Mouse (Mus musculus): ENCODE measurements around the gene Tyk2. TPM values are rescaled to one million over a fixed set of nuclear protein-coding genes. Genes with fewer than 3 reads are reported as not detected.

Gene Tyk2
- polyA plus RNA-seq, 1 experiment from 2014 or later, result 14.4 TPM

GRCm38 (mm10) chr9:21132102-21132775 is 1.2 kb upstream of the Tyk2 start:
- no peak overlapping the region for H3K9ac ChIP-seq
- WGBS, result 79% methylated on average over 12 of the region's 12 CpGs

GRCm38 (mm10) chr9:21126259-21126627 is 4.8 kb downstream of the Tyk2 start:
- H3K4me1 ChIP-seq, result peaks cover 7% of the 10 kb centered on the region
- peaks cover 63% of the 10 kb centered on the region for H3K36me3 ChIP-seq
- no peaks in the 10 kb centered on the region for H3K27me3 ChIP-seq
- ATAC-seq (ENCODE audit: insufficient number of reproducible peaks, insufficient read depth, low FRiP score, low TSS enrichment, low read depth), result no peak
- H3K4me2 ChIP-seq, result no peak overlapping the region
- H3K9ac ChIP-seq, result no peak overlapping the region
- H3K27ac ChIP-seq, result no peak overlapping the region
- WGBS, result 76% methylated on average over 2 of the region's 2 CpGs
- H3K9me3 ChIP-seq, result no peaks in the 10 kb centered on the region
- H3K4me3 ChIP-seq, result no peak overlapping the region

More at GRCm38 (mm10) chr9:21132102-21132775, 1.2 kb upstream of the Tyk2 start:
- Histone ChIP-seq H3K4me2 (no peak overlapping the region), H3K36me3 (peaks cover 8% of the 10 kb centered on the region; the same call in 1 of the 2 replicates), H3K4me3 (no peak overlapping the region), H3K9me3 (no peaks in the 10 kb centered on the region), H3K4me1 (peaks cover 7% of the 10 kb centered on the region), H3K27ac (no peak overlapping the region), H3K27me3 (no peaks in the 10 kb centered on the region)
- ATAC-seq (ENCODE audit: insufficient number of reproducible peaks, insufficient read depth, low FRiP score, low TSS enrichment, low read depth), result no peak

- H3K9ac ChIP-seq, result no peak overlapping the region
- H3K4me2 ChIP-seq, result no peak overlapping the region
- no peaks in the 10 kb centered on the region for H3K27me3 ChIP-seq
- H3K36me3 ChIP-seq, result peaks cover 69% of the 10 kb centered on the region
- no peak for ATAC-seq (ENCODE audit: insufficient number of reproducible peaks, insufficient read depth, low FRiP score, low TSS enrichment, low read depth)
- H3K4me3 ChIP-seq, result no peak overlapping the region
- peaks cover 6% of the 10 kb centered on the region for H3K4me1 ChIP-seq
- H3K9me3 ChIP-seq, result no peaks in the 10 kb centered on the region
- H3K27ac ChIP-seq, result no peak overlapping the region
- 86% methylated on average over 9 of the region's 9 CpGs for WGBS
Observed at GRCm38 (mm10) chr9:21125502-21126258, 5.4 kb downstream of the Tyk2 start.

GRCm38 (mm10) chr9:21124837-21125236 is 6.2 kb downstream of the Tyk2 start:
- H3K4me3 ChIP-seq, result no peak overlapping the region
- 79% methylated on average over 5 of the region's 5 CpGs for WGBS
- no peaks in the 10 kb centered on the region for H3K9me3 ChIP-seq
- no peak overlapping the region for H3K27ac ChIP-seq
- no peaks in the 10 kb centered on the region for H3K27me3 ChIP-seq
- no peaks in the 10 kb centered on the region for H3K4me1 ChIP-seq
- no peak overlapping the region for H3K9ac ChIP-seq
- H3K36me3 ChIP-seq, result peaks cover 75% of the 10 kb centered on the region
- H3K4me2 ChIP-seq, result no peak overlapping the region
- no peak for ATAC-seq (ENCODE audit: insufficient number of reproducible peaks, insufficient read depth, low FRiP score, low TSS enrichment, low read depth)

GRCm38 (mm10) chr9:21121483-21121882 is 9.6 kb downstream of the Tyk2 start:
- no peak overlapping the region for H3K27ac ChIP-seq
- H3K4me3 ChIP-seq, result no peak overlapping the region
- ATAC-seq (ENCODE audit: insufficient number of reproducible peaks, insufficient read depth, low FRiP score, low TSS enrichment, low read depth), result no peak
- H3K27me3 ChIP-seq, result no peaks in the 10 kb centered on the region
- no peaks in the 10 kb centered on the region for H3K9me3 ChIP-seq
- H3K9ac ChIP-seq, result no peak overlapping the region
- WGBS, result 92% methylated on average over 16 of the region's 16 CpGs
- peaks cover 67% of the 10 kb centered on the region for H3K36me3 ChIP-seq
- H3K4me2 ChIP-seq, result no peak overlapping the region
- H3K4me1 ChIP-seq, result no peaks in the 10 kb centered on the region

GRCm38 (mm10) chr9:21117073-21117472 is 14.0 kb downstream of the Tyk2 start:
- H3K36me3 ChIP-seq, result peaks cover 30% of the 10 kb centered on the region
- WGBS, result 82% methylated on average over 6 of the region's 6 CpGs
- ATAC-seq (ENCODE audit: insufficient number of reproducible peaks, insufficient read depth, low FRiP score, low TSS enrichment, low read depth), result no peak
- no peak overlapping the region for H3K4me2 ChIP-seq
- H3K4me3 ChIP-seq, result no peak overlapping the region
- H3K27me3 ChIP-seq, result no peaks in the 10 kb centered on the region
- H3K9ac ChIP-seq, result no peak overlapping the region
- H3K27ac ChIP-seq, result no peak overlapping the region
- no peaks in the 10 kb centered on the region for H3K9me3 ChIP-seq
- H3K4me1 ChIP-seq, result no peaks in the 10 kb centered on the region

- 91% methylated on average over 8 of the region's 8 CpGs for WGBS
- H3K9ac ChIP-seq, result no peak overlapping the region
- no peaks in the 10 kb centered on the region for H3K4me1 ChIP-seq
- H3K27me3 ChIP-seq, result no peaks in the 10 kb centered on the region
- no peak overlapping the region for H3K4me2 ChIP-seq
- no peaks in the 10 kb centered on the region for H3K9me3 ChIP-seq
- no peak for ATAC-seq (ENCODE audit: insufficient number of reproducible peaks, insufficient read depth, low FRiP score, low TSS enrichment, low read depth)
- H3K4me3 ChIP-seq, result no peak overlapping the region
- peaks cover 14% of the 10 kb centered on the region for H3K36me3 ChIP-seq
- no peak overlapping the region for H3K27ac ChIP-seq
Observed at GRCm38 (mm10) chr9:21115105-21115504, 15.9 kb downstream of the Tyk2 start.

- H3K27me3 ChIP-seq, result no peaks in the 10 kb centered on the region
- no peaks in the 10 kb centered on the region for H3K9me3 ChIP-seq
- H3K36me3 ChIP-seq, result peaks cover 10% of the 10 kb centered on the region
- H3K27ac ChIP-seq, result no peak overlapping the region
- 88% methylated on average over 7 of the region's 7 CpGs for WGBS
- no peak overlapping the region for H3K4me3 ChIP-seq
- H3K9ac ChIP-seq, result no peak overlapping the region
- ATAC-seq (ENCODE audit: insufficient number of reproducible peaks, insufficient read depth, low FRiP score, low TSS enrichment, low read depth), result no peak
- no peaks in the 10 kb centered on the region for H3K4me1 ChIP-seq
- no peak overlapping the region for H3K4me2 ChIP-seq
Observed at GRCm38 (mm10) chr9:21114190-21114589, 16.9 kb downstream of the Tyk2 start.

- 86% methylated on average over 6 of the region's 6 CpGs for WGBS
- Histone ChIP-seq H3K4me3 (no peak overlapping the region), H3K9me3 (no peaks in the 10 kb centered on the region), H3K27ac (no peak overlapping the region), H3K4me2 (no peak overlapping the region), H3K27me3 (no peaks in the 10 kb centered on the region), H3K4me1 (no peaks in the 10 kb centered on the region), H3K9ac (no peak overlapping the region), H3K36me3 (peaks cover 15% of the 10 kb centered on the region)
- no peak for ATAC-seq (ENCODE audit: insufficient number of reproducible peaks, insufficient read depth, low FRiP score, low TSS enrichment, low read depth)
Observed at GRCm38 (mm10) chr9:21113751-21114150, 17.3 kb downstream of the Tyk2 start.

GRCm38 (mm10) chr9:21107607-21108237 is 23.3 kb downstream of the Tyk2 start:
- Histone ChIP-seq H3K36me3 (peaks cover 19% of the 10 kb centered on the region), H3K4me2 (no peak overlapping the region), H3K4me3 (no peak overlapping the region), H3K27ac (no peak overlapping the region), H3K4me1 (no peaks in the 10 kb centered on the region), H3K9ac (no peak overlapping the region), H3K9me3 (no peaks in the 10 kb centered on the region), H3K27me3 (no peaks in the 10 kb centered on the region)
- 41% methylated on average over 23 of the region's 23 CpGs for WGBS
- ATAC-seq (ENCODE audit: insufficient number of reproducible peaks, insufficient read depth, low FRiP score, low TSS enrichment, low read depth), result no peak

GRCm38 (mm10) chr9:21105760-21106564 is 25.1 kb downstream of the Tyk2 start:
- H3K9me3 ChIP-seq, result no peaks in the 10 kb centered on the region
- peaks cover 21% of the 10 kb centered on the region for H3K36me3 ChIP-seq
- no peak overlapping the region for H3K4me2 ChIP-seq
- H3K4me3 ChIP-seq, result no peak overlapping the region
- H3K27me3 ChIP-seq, result no peaks in the 10 kb centered on the region
- H3K9ac ChIP-seq, result no peak overlapping the region
- 73% methylated on average over 5 of the region's 5 CpGs for WGBS
- no peak for ATAC-seq (ENCODE audit: insufficient number of reproducible peaks, insufficient read depth, low FRiP score, low TSS enrichment, low read depth)
- H3K27ac ChIP-seq, result no peak overlapping the region
- peaks cover 6% of the 10 kb centered on the region for H3K4me1 ChIP-seq

All from embryonic facial prominence, embryonic 13.5 days (tissue).